Mouse (Mus musculus) kidney, adult 2 months (tissue): ENCODE results near the gene Creb3l2. TPM values are rescaled to one million over a fixed set of nuclear protein-coding genes. Genes with fewer than 3 reads are reported as not detected.

ENCODE experiments used
- DNase-seq: peaks from one replicate; pipeline ENCODE4 v3.0.0; 2021
- H3K27ac ChIP-seq: fragments of 200-500 bp; 2 replicates; pipeline ENCODE4 v1.5.1; 2012; ENCODE audit warnings: low read depth, low read length, control low read depth, inconsistent platforms; ENCODE audit not compliant: insufficient read depth
- H3K27me3 ChIP-seq: fragments of 200-500 bp; replicated peaks from 2 replicates; pipeline ENCODE4 v1.6.1; 2012; ENCODE audit warnings: mild to moderate bottlenecking, moderate library complexity, low read length, inconsistent platforms; ENCODE audit not compliant: control insufficient read depth, insufficient read depth
- H3K36me3 ChIP-seq: fragments of 200-500 bp; 2 replicates; pipeline ENCODE4 v1.6.1; 2012; ENCODE audit warnings: mild to moderate bottlenecking, moderate library complexity, low read length, inconsistent platforms; ENCODE audit not compliant: control insufficient read depth, insufficient read depth
- H3K4me1 ChIP-seq: fragments of 200-500 bp; 2 replicates; pipeline ENCODE4 v1.6.1; 2011; ENCODE audit warnings: low read length; ENCODE audit not compliant: control insufficient read depth, insufficient read depth
- H3K4me3 ChIP-seq: fragments of 200-500 bp; 2 replicates; pipeline ENCODE4 v1.5.1; 2011; ENCODE audit warnings: mild to moderate bottlenecking, low read depth, low read length, control low read depth; ENCODE audit not compliant: insufficient read depth
- CTCF ChIP-seq: fragments of 200-500 bp; conservative IDR thresholded peaks from 2 replicates; pipeline ENCODE4 v1.5.1; 2011; ENCODE audit warnings: low read depth, mild to moderate bottlenecking, control low read depth, low read length, moderate library complexity, mixed read lengths; ENCODE audit not compliant: insufficient read depth, insufficient read length
- POLR2A ChIP-seq: fragments of 200-500 bp; IDR thresholded peaks from one replicate; pipeline ENCODE4 v1.6.1; 2011; ENCODE audit warnings: low read depth, low read length, control low read depth
- WGBS: fragments of 180-500 bp; shearing (Covaris S2); methylation state at CpG from one replicate; pipeline ENCODE4 v1.1.7; 2018; 5-methylcytosine and 5-hydroxymethylcytosine counted together
- polyA plus RNA-seq: library from polyadenylated mRNA; depleted of rRNA; stranded (reverse); fragments of >200 nt; gene quantifications from 2 replicates; pipeline ENCODE4 v1.2.3, GENCODE M21; 2012

Creb3l2 gene
- polyA plus RNA-seq, 1 experiment, result 25.0 TPM

GRCm38 (mm10) chr6:37428947-37429346, 13.0 kb downstream of the Creb3l2 start:
- H3K27ac ChIP-seq, result no peak overlapping the region
- H3K36me3 ChIP-seq, result no peaks in the 10 kb centered on the region
- H3K4me1 ChIP-seq, result peaks cover 85% of the 10 kb centered on the region
- TF ChIP-seq CTCF (no peak), POLR2A (no peak)
- WGBS, result 73% methylated on average over 8 of the region's 8 CpGs
- DNase-seq, result no peak
- no peaks in the 10 kb centered on the region for H3K27me3 ChIP-seq
- H3K4me3 ChIP-seq, result no peak overlapping the region

- peaks cover 83% of the 10 kb centered on the region for H3K4me1 ChIP-seq
- peak overlapping the region; percentile 6; the same call in 1 of the 2 replicates for H3K27ac ChIP-seq
- WGBS, result 49% methylated on average over 11 of the region's 11 CpGs
- H3K27me3 ChIP-seq, result no peaks in the 10 kb centered on the region
- no peaks in the 10 kb centered on the region for H3K36me3 ChIP-seq
- no peak for TF ChIP-seq CTCF
- TF ChIP-seq POLR2A, result no peak
- DNase-seq, result no peak
- no peak overlapping the region for H3K4me3 ChIP-seq
Observed at GRCm38 (mm10) chr6:37428044-37428443, 13.9 kb downstream of the Creb3l2 start.

- no peaks in the 10 kb centered on the region for H3K27me3 ChIP-seq
- 27% methylated on average over 2 of the region's 2 CpGs for WGBS
- H3K36me3 ChIP-seq, result no peaks in the 10 kb centered on the region
- peaks cover 79% of the 10 kb centered on the region for H3K4me1 ChIP-seq
- DNase-seq, result no peak
- TF ChIP-seq CTCF, result no peak
- no peak for TF ChIP-seq POLR2A
- H3K27ac ChIP-seq, result peak overlapping the region; percentile 33; the same call in 1 of the 2 replicates
- no peak overlapping the region for H3K4me3 ChIP-seq
Observed at GRCm38 (mm10) chr6:37426615-37427014, 15.3 kb downstream of the Creb3l2 start.

GRCm38 (mm10) chr6:37425833-37426232, 16.1 kb downstream of the Creb3l2 start:
- peak; percentile 54 for DNase-seq
- Histone ChIP-seq H3K4me3 (no peak overlapping the region), H3K27me3 (no peaks in the 10 kb centered on the region), H3K36me3 (no peaks in the 10 kb centered on the region), H3K27ac (no peak overlapping the region), H3K4me1 (peaks cover 78% of the 10 kb centered on the region)
- 39% methylated on average over 3 of the region's 3 CpGs for WGBS
- TF ChIP-seq POLR2A, result no peak
- no peak for TF ChIP-seq CTCF

- no peak for DNase-seq
- H3K27ac ChIP-seq, result no peak overlapping the region
- H3K36me3 ChIP-seq, result no peaks in the 10 kb centered on the region
- no peak for TF ChIP-seq POLR2A
- no peak for TF ChIP-seq CTCF
- no peak overlapping the region for H3K4me3 ChIP-seq
- no peaks in the 10 kb centered on the region for H3K27me3 ChIP-seq
- 72% methylated on average over 3 of the region's 3 CpGs for WGBS
- peaks cover 77% of the 10 kb centered on the region for H3K4me1 ChIP-seq
Observed at GRCm38 (mm10) chr6:37425075-37425474, 16.9 kb downstream of the Creb3l2 start.

GRCm38 (mm10) chr6:37424374-37424773, 17.6 kb downstream of the Creb3l2 start:
- TF ChIP-seq CTCF, result no peak
- no peak for TF ChIP-seq POLR2A
- no peaks in the 10 kb centered on the region for H3K36me3 ChIP-seq
- no peak overlapping the region for H3K4me3 ChIP-seq
- H3K27me3 ChIP-seq, result no peaks in the 10 kb centered on the region
- H3K4me1 ChIP-seq, result peaks cover 75% of the 10 kb centered on the region
- peak overlapping the region; percentile 45 for H3K27ac ChIP-seq
- WGBS, result 41% methylated on average over 7 of the region's 7 CpGs
- DNase-seq, result peak; percentile 49

- TF ChIP-seq CTCF (no peak), POLR2A (no peak)
- WGBS, result 67% methylated on average over 1 of the region's 1 CpGs
- Histone ChIP-seq H3K36me3 (no peaks in the 10 kb centered on the region), H3K27me3 (no peaks in the 10 kb centered on the region), H3K4me3 (no peak overlapping the region), H3K4me1 (peaks cover 77% of the 10 kb centered on the region), H3K27ac (peak overlapping the region; percentile 12)
- no peak for DNase-seq
Observed at GRCm38 (mm10) chr6:37423386-37423785, 18.6 kb downstream of the Creb3l2 start.
